Mouse (Mus musculus): ENCODE results near the gene Qser1. TPM values are rescaled to one million over a fixed set of nuclear protein-coding genes. Genes with fewer than 3 reads are reported as not detected.

Gene Qser1
- polyA plus RNA-seq, 1 experiment = 7.2 TPM

DNA sequence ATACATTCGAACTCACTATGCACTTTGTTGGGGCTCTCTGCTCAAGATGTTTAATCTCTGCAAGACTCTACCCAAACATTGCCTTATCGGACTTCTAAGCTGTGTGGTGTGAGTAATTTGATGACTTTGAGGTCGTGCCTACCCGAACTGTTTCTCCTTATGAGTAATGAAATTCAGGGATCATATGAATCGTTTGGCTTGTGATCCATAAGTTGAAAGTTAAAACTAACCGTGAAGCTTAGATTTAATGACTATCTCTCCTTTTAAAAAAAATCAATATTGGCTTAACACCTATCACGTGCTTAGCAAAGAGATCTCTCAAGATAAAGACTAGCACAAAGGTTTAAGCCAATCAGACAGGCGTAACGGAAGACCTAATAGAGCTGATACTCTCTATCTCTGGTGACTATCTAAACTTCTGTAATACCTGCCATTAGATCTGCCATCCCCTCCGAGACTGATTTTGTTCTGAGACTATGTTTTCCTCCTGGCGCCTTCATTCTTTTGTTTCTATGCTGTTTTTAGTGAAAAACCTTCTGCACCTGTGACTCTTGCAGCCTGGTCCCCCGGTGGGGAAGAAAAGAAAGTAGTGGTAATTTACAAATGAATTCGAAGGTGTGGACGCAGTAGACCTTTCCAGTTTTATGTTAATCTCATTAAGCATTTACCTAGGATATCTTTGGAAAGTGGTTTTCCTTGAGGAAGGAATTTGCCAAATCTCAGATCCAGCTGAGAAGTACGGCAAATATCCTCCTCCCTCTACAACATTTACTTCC, 1.2 kb upstream of the Qser1 start:
- Histone ChIP-seq H3K4me1 (replicated peaks; ENCODE audit: control insufficient read depth, insufficient read depth, low read length) (peaks cover 4% of the 10 kb centered on the region; the same call in 1 of the 2 replicates), H3K27me3 (ENCODE audit: control insufficient read depth, insufficient read depth, low read length) (no peaks in the 10 kb centered on the region), H3K36me3 (ENCODE audit: control insufficient read depth, insufficient read depth, low read length) (no peaks in the 10 kb centered on the region), H3K27ac (ENCODE audit: control insufficient read depth, insufficient read depth, low read length) (no peak overlapping the region), H3K4me3 (ENCODE audit: control insufficient read depth, insufficient read depth, low read length) (no peak overlapping the region)
- DNase-seq = no peak
- no peak for TF ChIP-seq CTCF (IDR thresholded peaks at IDR 0.05; ENCODE audit: borderline replicate concordance, control insufficient read depth, extremely low read depth, insufficient read depth, low read length, poor library complexity)
- no peak for TF ChIP-seq POLR2A (IDR thresholded peaks at IDR 0.05; ENCODE audit: control insufficient read depth, extremely low read depth, insufficient read depth, low read length, poor library complexity)
- 4% methylated on average over 15 of the region's 15 CpGs for WGBS

DNA sequence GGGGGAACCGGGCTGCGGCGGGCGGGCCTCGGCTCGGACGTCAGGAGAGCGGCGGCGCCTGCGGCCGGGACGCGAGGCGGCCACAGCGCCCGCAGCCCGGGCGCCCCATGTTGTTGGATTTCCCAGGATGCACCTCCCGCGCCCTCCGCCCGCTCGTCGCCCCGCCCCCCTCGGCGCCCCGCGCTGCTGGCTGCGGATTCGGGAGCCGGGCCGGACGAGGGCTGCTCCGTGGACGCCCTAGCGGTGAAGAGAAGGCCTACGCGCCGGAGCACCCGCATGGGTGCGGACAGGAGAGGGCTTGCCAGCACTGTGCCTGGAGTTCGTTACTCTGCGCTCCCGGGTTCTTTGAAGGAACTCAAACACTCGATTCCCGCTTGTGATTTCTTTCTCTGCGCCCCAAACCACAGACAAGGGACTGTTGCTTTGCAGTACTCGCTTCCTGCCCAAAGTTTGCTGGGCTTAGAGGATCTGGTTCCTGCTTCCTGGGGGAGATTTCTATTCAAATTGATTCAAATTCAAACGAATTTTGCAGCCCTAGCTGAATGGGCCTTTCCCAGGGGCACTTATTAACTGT, 393 bp upstream of the Qser1 start:
- 0 out of 2 replicates have a peak, but pooled peaks have one; percentile 37 for TF ChIP-seq POLR2A (IDR thresholded peaks at IDR 0.05; ENCODE audit: control insufficient read depth, extremely low read depth, insufficient read depth, low read length, poor library complexity)
- peak; percentile 83 for TF ChIP-seq CTCF (IDR thresholded peaks at IDR 0.05; ENCODE audit: borderline replicate concordance, control insufficient read depth, extremely low read depth, insufficient read depth, low read length, poor library complexity)
- peaks cover 4% of the 10 kb centered on the region; the same call in 1 of the 2 replicates for H3K4me1 ChIP-seq (replicated peaks; ENCODE audit: control insufficient read depth, insufficient read depth, low read length)
- H3K4me3 ChIP-seq (ENCODE audit: control insufficient read depth, insufficient read depth, low read length) = peak overlapping the region; percentile 65
- H3K36me3 ChIP-seq (ENCODE audit: control insufficient read depth, insufficient read depth, low read length) = no peaks in the 10 kb centered on the region
- no peaks in the 10 kb centered on the region for H3K27me3 ChIP-seq (ENCODE audit: control insufficient read depth, insufficient read depth, low read length)
- H3K27ac ChIP-seq (ENCODE audit: control insufficient read depth, insufficient read depth, low read length) = no peak overlapping the region; the same call in 1 of the 2 replicates
- peak; percentile 83 for DNase-seq
- under 1% methylated on average over 39 of the region's 51 CpGs for WGBS

DNA sequence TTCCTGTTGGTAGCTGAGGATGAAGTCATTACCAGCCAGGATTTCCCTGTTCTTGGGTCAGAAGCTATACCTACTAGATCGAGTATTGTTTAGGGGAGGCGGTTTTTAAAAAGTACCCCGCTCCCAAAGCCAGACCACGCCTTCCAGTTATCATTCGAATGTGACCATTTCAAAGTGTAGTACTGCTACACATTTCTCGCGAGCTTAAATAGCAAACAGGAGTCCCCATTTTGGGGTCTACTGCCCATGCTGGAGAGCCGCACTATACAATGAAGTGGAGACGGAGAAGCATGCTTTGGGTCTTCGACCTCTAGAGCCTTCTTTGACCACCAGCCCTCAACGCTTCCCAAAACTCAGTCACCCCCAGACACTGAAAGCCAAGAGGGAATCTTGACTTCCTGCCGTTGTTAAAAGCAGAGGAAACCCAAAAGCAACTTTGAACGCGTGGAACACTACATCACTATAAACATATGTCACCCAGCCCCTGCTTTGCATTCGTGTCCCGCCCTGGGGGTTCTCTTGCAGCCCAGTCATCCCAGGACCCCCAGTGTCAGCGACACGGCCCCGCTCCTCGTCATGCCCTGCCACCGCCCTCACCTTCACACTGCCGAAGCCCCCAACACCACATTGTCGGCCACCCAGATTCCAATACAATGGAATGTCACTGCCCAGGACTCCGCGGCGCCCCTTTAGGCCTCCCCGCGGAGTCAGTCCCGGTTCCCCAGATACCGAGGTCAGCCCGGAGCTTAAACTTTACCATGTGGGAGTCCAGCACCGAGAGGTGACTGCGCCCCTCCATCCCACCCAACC, 794 bp downstream of the Qser1 start:
- peak; percentile 46 for DNase-seq
- peaks cover 4% of the 10 kb centered on the region; the same call in 1 of the 2 replicates for H3K4me1 ChIP-seq (replicated peaks; ENCODE audit: control insufficient read depth, insufficient read depth, low read length)
- WGBS = 1% methylated on average over 33 of the region's 33 CpGs
- peak overlapping the region; percentile 73 for H3K4me3 ChIP-seq (ENCODE audit: control insufficient read depth, insufficient read depth, low read length)
- TF ChIP-seq POLR2A (IDR thresholded peaks at IDR 0.05; ENCODE audit: control insufficient read depth, extremely low read depth, insufficient read depth, low read length, poor library complexity) = no peak
- TF ChIP-seq CTCF (IDR thresholded peaks at IDR 0.05; ENCODE audit: borderline replicate concordance, control insufficient read depth, extremely low read depth, insufficient read depth, low read length, poor library complexity) = no peak
- H3K36me3 ChIP-seq (ENCODE audit: control insufficient read depth, insufficient read depth, low read length) = no peaks in the 10 kb centered on the region
- H3K27me3 ChIP-seq (ENCODE audit: control insufficient read depth, insufficient read depth, low read length) = no peaks in the 10 kb centered on the region
- peak overlapping the region; percentile 54; the same call in 1 of the 2 replicates for H3K27ac ChIP-seq (ENCODE audit: control insufficient read depth, insufficient read depth, low read length)

DNA sequence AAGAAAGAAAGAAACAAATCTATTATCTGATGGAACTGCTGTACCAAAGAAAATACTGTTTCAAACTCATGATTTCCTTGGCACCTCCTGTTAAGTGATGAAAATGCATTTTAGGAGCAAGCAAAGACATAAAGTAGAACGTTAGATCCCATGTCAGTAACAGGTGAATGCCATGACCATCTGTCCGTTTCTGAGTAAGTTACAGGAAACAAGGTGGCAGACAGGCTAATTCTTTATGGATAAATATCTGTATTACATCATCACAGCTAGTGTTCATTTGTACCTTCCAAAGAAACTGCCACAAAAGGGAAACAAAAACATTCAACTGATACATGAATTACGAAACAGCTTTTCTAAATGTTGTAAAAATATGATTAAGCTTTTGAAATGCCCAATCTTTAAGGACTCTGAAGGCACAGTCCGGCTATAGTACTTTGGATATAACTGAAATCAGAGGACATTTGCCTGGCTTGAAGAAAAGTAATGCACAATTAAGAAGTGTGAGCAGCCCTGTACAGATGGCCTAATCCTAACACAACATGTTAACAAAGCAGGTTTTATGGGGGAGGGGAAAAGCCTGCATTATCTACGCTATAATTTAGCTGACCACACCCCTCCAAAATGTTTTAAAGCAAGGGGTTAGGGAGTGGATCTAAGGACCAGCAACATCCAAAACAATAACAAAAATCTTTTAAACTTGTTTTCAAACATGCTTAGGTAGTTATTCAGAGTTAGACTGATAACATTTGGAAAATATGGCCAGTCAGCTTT, 2.2 kb downstream of the Qser1 start:
- DNase-seq = no peak
- TF ChIP-seq CTCF (IDR thresholded peaks at IDR 0.05; ENCODE audit: borderline replicate concordance, control insufficient read depth, extremely low read depth, insufficient read depth, low read length, poor library complexity) = no peak
- TF ChIP-seq POLR2A (IDR thresholded peaks at IDR 0.05; ENCODE audit: control insufficient read depth, extremely low read depth, insufficient read depth, low read length, poor library complexity) = no peak
- no peak overlapping the region for H3K4me3 ChIP-seq (ENCODE audit: control insufficient read depth, insufficient read depth, low read length)
- peaks cover 4% of the 10 kb centered on the region; the same call in 1 of the 2 replicates for H3K4me1 ChIP-seq (replicated peaks; ENCODE audit: control insufficient read depth, insufficient read depth, low read length)
- H3K36me3 ChIP-seq (ENCODE audit: control insufficient read depth, insufficient read depth, low read length) = no peaks in the 10 kb centered on the region
- no peak overlapping the region for H3K27ac ChIP-seq (ENCODE audit: control insufficient read depth, insufficient read depth, low read length)
- WGBS = 85% methylated on average over 5 of the region's 5 CpGs
- H3K27me3 ChIP-seq (ENCODE audit: control insufficient read depth, insufficient read depth, low read length) = no peaks in the 10 kb centered on the region

DNA sequence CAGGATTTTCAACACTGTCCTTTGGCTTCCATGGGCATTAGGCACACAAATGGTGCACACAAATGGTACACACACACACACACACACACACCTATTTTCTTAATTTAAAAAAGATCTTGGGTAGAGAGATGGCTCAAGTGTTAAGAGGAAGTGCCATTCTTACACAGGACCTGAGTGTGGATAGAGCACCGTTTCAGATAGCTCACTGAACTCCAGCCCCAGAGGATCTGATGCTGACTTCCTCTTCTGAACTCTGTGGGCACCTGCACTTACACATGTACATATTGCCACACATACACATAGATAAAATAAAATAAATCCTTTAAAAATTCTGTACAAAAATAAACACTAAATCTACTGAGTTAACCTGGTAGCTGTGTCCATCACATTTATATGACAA, 11.1 kb downstream of the Qser1 start:
- TF ChIP-seq CTCF (IDR thresholded peaks at IDR 0.05; ENCODE audit: borderline replicate concordance, control insufficient read depth, extremely low read depth, insufficient read depth, low read length, poor library complexity) (no peak), POLR2A (IDR thresholded peaks at IDR 0.05; ENCODE audit: control insufficient read depth, extremely low read depth, insufficient read depth, low read length, poor library complexity) (no peak)
- no peak overlapping the region for H3K27ac ChIP-seq (ENCODE audit: control insufficient read depth, insufficient read depth, low read length)
- 9% methylated on average over 1 of the region's 1 CpGs for WGBS
- no peaks in the 10 kb centered on the region for H3K36me3 ChIP-seq (ENCODE audit: control insufficient read depth, insufficient read depth, low read length)
- DNase-seq = no peak
- H3K4me1 ChIP-seq (replicated peaks; ENCODE audit: control insufficient read depth, insufficient read depth, low read length) = no peaks in the 10 kb centered on the region
- H3K4me3 ChIP-seq (ENCODE audit: control insufficient read depth, insufficient read depth, low read length) = no peak overlapping the region
- H3K27me3 ChIP-seq (ENCODE audit: control insufficient read depth, insufficient read depth, low read length) = no peaks in the 10 kb centered on the region
